Mouse (Mus musculus): ENCODE results near the gene Sugct.

The Sugct gene

GRCm38 (mm10) chr13:17038341-17038740 is 657.0 kb downstream of the Sugct start:
- no peak for DNase-seq (ENCODE audit: low spot score in 2 of 2)

- DNase-seq (ENCODE audit: low spot score in 2 of 2) = no peak
Observed at GRCm38 (mm10) chr13:17037899-17038298, 657.5 kb downstream of the Sugct start.

- DNase-seq (ENCODE audit: low spot score in 2 of 2) = no peak
Observed at GRCm38 (mm10) chr13:17030761-17031160, 664.6 kb downstream of the Sugct start.

GRCm38 (mm10) chr13:17028595-17028994 is 666.8 kb downstream of the Sugct start:
- peak in 1 of 2 experiments; percentile 32 for DNase-seq (ENCODE audit: low spot score in 2 of 2)

GRCm38 (mm10) chr13:17027846-17028529 is 667.4 kb downstream of the Sugct start:
- no peak for DNase-seq (ENCODE audit: low spot score in 2 of 2)

GRCm38 (mm10) chr13:17027001-17027400 is 668.4 kb downstream of the Sugct start:
- DNase-seq (ENCODE audit: low spot score in 2 of 2) = no peak

GRCm38 (mm10) chr13:16996464-16996863 is 698.9 kb downstream of the Sugct start:
- no peak for DNase-seq (ENCODE audit: low spot score in 2 of 2)

GRCm38 (mm10) chr13:16995321-16995720 is 700.0 kb downstream of the Sugct start:
- no peak for DNase-seq (ENCODE audit: low spot score in 2 of 2)

GRCm38 (mm10) chr13:16977743-16978142 is 717.6 kb downstream of the Sugct start:
- peak; percentile 46 to 64 for DNase-seq (ENCODE audit: low spot score in 2 of 2)

GRCm38 (mm10) chr13:16971277-16971676 is 724.1 kb downstream of the Sugct start:
- no peak for DNase-seq (ENCODE audit: low spot score in 2 of 2)

- peak in 1 of 2 experiments; percentile 6 for DNase-seq (ENCODE audit: low spot score in 2 of 2)
Observed at GRCm38 (mm10) chr13:16968995-16969394, 726.4 kb downstream of the Sugct start.

- DNase-seq (ENCODE audit: low spot score in 2 of 2) = no peak
Observed at GRCm38 (mm10) chr13:16964823-16965475, 730.4 kb downstream of the Sugct start.

GRCm38 (mm10) chr13:16952045-16952444 is 743.3 kb downstream of the Sugct start:
- DNase-seq (ENCODE audit: low spot score in 2 of 2) = no peak

GRCm38 (mm10) chr13:16939466-16939811 is 755.9 kb downstream of the Sugct start:
- DNase-seq (ENCODE audit: low spot score in 2 of 2) = no peak

GRCm38 (mm10) chr13:16938552-16939465 is 756.5 kb downstream of the Sugct start:
- no peak for DNase-seq (ENCODE audit: low spot score in 2 of 2)

GRCm38 (mm10) chr13:16937422-16938202 is 757.7 kb downstream of the Sugct start:
- DNase-seq (ENCODE audit: low spot score in 2 of 2) = no peak

- DNase-seq (ENCODE audit: low spot score in 2 of 2) = no peak
Observed at GRCm38 (mm10) chr13:16935029-16935428, 760.3 kb downstream of the Sugct start.

- DNase-seq (ENCODE audit: low spot score in 2 of 2) = no peak
Observed at GRCm38 (mm10) chr13:16933600-16933999, 761.8 kb downstream of the Sugct start.

GRCm38 (mm10) chr13:16921305-16921704 is 774.0 kb downstream of the Sugct start:
- DNase-seq (ENCODE audit: low spot score in 2 of 2) = no peak

- no peak for DNase-seq (ENCODE audit: low spot score in 2 of 2)
Observed at GRCm38 (mm10) chr13:16915697-16916096, 779.7 kb downstream of the Sugct start.

- no peak for DNase-seq (ENCODE audit: low spot score in 2 of 2)
Observed at GRCm38 (mm10) chr13:16912214-16912613, 783.1 kb downstream of the Sugct start.

- no peak for DNase-seq (ENCODE audit: low spot score in 2 of 2)
Observed at GRCm38 (mm10) chr13:16906974-16907373, 788.4 kb downstream of the Sugct start.

Measured in frontal cortex, postnatal 14 days (tissue).